Mouse (Mus musculus) cerebellum, adult 11-12 months (tissue): ENCODE data around the gene Taok3.
"Not testable (repeated sequence)": the region's sequence is repeated elsewhere in the genome, so short reads cannot be mapped to it uniquely, and the experiment has no call there.

Experiments used
- DNase-seq: peaks from one replicate; pipeline ENCODE4 v3.0.0; 2022

Taok3 gene

GRCm38 (mm10) chr5:117269395-117269794 lies 149.5 kb downstream of the Taok3 start:
- no peak for DNase-seq

DNA sequence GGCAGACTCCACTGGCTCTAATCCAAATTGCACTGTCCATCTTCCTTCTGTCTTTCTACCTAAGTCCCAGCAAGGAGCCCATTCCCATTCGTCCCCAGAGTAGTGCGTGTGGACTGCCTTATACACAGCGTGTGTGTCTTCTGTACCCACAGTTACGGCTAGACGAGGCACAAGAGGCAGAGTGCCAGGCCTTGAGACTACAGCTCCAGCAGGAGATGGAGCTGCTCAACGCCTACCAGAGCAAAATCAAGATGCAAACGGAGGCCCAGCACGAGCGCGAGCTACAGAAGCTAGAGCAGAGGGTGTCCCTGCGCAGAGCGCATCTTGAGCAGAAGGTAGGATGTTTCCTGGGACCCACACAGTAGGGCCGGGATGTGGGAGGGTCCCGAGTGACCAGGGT lies 152.0 kb downstream of the Taok3 start:
- no peak for DNase-seq

- DNase-seq = no peak
Observed at GRCm38 (mm10) chr5:117274817-117275216, 154.9 kb downstream of the Taok3 start.

GRCm38 (mm10) chr5:117277784-117278183 lies 157.9 kb downstream of the Taok3 start:
- DNase-seq = no peak

DNA sequence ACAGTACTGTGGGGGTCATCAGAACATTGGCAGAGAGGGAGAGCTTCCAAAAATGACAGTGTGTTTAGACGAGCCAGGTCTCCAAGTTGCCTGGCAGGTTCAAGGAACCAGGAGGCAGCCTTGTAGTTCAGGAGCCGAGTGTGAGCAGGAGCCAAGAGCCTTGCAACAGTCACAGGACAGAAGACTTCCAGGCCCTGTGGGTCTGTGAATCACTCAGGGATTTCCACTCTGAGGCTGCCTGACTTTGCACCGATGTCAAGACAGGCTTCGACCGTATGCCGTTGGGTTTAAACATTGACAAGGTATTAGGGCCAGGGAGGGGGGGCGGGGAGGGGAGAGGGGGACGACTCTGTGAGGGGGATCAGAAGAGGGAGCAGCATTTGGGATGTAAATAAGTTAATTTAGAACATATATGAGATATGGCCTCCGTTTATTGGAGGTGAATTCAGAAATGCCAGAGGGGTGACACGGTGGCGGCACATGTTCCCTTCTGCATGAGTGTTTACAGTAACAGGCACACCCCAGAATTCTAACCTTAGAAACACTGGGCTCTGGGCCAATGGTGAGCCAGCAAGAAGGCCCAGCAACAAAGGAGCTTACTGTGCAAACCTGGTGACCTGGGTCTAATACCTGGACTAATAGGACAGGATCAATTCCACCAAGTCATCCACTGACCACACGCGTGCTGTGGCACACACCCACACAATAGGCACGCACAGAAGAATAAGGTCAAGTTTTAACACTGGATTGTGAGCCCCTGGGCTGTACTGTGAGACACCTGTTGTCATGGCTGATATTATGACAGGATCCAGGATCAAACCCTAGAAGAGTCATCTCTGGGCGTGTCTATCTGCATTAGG lies 159.1 kb downstream of the Taok3 start:
- no peak for DNase-seq

DNA sequence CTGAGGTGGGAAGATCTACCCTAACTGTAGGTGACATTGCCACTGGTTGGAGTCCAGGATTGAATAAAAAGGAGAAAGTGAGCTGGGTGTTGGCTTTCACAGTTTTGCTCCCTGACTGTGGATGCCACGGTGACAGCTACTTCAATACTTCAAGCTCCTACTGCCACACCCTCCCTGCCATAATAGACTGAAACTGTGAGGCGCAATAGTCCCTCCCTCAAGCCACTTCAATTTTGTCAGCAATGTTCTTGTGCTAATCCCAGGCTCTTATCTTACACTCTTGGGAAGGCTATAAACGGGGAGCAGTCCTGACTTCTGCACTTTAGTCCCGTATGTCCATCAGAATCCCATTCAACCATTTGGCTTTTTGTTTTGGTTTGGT lies 159.7 kb downstream of the Taok3 start:
- DNase-seq = no peak

DNA sequence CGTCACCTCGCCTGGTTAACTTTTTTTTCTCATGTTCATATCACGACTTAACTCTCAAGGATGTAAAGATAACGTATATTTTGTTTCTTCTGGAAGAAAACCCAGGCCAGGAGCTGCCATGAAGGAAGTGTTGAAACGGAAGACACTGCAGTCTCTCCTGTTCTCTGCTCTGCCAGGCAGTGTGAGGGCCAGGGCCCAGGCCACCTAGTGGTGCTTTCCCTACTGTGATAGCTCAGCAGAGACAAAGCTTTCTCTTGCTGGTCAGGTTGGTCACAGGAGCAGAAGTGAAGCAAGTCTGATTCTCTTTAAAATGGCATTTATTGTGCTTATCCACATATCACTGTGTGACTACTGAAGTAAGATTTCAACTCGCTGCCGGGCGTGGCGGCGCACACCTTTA lies 161.6 kb downstream of the Taok3 start:
- DNase-seq = no peak

- no peak for DNase-seq
Observed at GRCm38 (mm10) chr5:117282360-117282759, 162.4 kb downstream of the Taok3 start.

- no peak for DNase-seq
Observed at GRCm38 (mm10) chr5:117284029-117284428, 164.1 kb downstream of the Taok3 start.

DNA sequence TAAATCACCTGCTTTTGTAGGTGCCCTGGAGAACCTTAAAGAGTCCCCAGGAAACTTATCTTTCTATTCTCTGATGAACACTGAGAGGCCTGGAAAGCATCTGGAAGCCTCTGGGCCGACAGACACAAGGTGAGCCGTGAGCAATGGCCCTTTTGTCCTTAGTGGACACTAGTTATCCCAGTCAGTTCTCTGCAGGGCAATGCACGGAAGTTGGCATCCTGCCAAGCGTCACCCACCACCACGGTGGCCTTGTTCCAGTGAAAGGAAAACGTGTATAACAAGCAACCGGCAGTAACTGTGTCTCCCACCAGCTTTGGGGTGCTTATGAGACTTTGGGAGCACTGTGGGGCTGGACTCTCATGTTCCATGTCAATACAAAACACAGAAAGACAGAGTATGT lies 164.8 kb downstream of the Taok3 start:
- no peak for DNase-seq

DNA sequence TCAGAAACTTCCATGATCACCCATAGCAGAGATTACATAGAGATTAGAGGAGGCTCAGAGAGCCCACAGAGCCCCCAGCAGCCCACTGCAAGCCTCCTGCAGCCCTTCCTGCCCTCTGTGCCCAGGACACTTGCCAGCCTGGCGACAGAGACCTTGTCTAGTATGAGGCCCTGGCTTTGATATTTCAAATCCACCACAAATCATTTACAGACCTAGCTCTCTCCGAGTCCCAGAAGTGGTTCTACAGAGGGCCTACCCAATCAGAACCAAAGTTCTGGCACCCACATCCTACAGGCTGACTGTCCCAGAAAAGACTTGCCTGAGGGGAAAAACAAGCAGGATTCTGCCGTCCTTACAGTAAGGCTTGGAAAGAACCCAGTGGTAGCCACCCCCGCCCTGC lies 165.3 kb downstream of the Taok3 start:
- no peak for DNase-seq

DNA sequence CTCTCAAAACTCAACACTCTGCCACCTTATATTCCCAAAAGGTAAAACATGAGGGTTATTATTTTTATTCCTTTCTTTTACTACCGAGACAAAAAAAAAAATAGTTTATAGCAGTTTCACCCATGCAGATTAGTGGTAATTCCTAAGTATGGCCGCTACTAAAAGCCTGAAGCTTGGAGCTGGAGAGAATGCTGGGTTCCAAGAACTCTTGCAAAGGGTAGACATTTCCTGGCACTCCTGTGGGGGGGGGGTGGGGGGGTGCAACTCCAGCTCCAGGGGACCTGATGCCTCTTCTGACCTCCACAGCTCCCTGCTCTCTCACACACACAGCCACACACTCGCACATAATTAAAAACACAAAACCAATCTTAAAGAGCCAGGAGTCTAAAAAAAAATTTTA lies 166.4 kb downstream of the Taok3 start:
- no peak for DNase-seq

DNA sequence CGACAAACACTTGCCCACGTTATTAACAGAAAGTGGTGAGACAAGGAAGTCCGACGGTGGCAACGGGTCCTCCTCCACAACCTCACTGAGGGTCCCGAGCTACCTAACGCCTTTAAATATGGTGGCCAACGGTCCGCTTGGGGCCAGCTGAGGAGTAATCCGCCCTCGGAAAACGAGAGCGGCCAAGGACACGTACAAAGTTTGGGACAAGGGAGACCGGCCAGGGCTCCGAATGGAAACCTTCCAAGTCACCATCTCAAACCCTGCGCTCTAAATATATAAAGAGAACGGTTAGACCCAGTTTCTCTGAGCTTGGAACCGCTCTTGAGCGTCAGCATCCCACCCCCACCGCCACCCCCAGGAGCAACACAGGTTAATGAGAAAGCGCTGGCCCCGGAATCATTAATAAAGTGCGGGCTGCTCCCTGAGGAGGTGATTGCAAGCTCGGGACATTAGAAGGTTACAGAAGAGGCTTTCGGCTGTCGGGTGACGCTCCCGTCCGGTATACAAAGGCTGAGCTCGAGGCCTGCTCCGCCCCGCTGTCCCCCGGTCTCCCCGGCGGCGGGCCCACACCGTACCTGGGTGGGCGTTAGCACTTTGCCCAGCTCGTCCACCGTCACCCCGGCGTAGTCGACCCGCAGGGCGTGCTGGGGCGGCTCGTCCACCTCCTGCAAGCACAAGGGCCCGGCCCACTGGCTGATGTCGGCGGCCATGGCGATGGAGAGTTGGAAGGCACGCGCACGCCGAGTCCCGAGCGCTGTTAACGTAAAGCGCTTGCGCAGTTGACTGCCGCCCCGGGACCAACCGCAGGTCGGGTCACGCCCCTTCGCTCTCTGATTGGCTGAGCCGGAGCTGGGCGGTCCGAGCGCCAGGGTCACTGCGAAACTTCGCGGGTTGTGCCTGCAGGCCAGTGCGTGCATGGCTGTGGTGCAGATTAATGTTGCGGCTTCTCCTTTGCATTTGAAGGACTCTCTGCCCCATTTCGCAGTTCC lies 167.2 kb downstream of the Taok3 start, which contains the start of gene Pebp1:
Gene Pebp1, minus strand, starts transcription at position 795 of the 992 bp plus-strand sequence.
- DNase-seq = peak; percentile 94

GRCm38 (mm10) chr5:117289646-117290045 lies 169.7 kb downstream of the Taok3 start:
- DNase-seq = no peak

DNA sequence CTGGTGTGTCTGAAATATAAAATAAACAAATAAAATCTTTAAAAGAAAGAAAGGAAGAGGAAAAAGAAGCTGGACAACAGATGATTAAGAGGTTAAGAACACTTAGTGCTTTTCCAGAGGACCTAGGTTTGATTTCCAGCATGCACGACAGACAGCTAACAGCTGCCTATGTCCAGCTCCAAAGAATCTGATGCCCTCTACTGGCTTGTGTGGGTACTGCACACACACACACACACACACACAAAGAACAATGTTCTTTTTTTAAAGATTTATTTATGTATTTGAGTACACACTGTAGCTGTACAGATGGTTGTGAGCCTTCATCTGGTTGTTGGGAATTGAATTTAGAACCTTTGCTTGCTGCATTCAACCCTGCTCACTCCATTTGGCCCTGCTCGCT lies 170.2 kb downstream of the Taok3 start:
- DNase-seq = no peak

- no peak for DNase-seq
Observed at GRCm38 (mm10) chr5:117291312-117291711, 171.4 kb downstream of the Taok3 start.

DNA sequence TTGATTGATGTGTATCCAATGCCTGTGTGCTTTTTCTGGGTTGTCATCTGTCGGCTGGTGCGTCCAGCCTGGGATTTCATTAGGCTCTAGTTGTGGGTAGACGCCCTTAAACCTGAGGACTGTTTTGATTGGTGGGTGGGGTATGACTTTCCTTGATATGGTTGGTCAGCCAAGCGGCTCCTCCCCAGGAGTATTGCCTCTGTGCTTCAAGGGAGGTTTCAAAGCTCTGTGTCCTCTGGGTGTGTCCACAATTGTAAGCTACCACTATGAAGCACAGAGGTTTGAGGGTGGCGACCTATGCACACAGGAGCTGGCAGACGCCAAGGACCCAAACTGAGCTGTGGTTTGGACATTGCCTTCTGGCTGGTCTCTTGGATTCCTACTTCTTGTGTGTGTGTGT lies 172.6 kb downstream of the Taok3 start:
- DNase-seq = no peak

DNA sequence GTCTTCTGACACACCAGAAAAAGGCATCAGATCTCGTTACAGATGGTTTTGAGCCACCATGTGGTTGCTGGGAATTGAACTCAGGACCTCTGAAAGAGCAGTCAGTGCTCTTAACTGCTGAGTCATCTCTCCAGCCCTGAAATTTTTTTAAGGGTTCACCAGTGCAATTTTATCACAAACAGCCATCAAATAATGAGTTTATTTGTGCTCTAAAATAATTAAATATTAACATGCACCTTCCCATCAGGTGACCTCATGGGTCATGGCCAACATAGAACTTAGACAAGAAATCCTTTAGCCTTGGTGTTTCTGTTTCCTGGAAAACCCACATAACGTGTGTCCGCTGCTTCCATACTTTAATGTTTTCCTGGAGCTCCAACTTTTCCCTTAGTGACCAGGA lies 173.8 kb downstream of the Taok3 start:
- not testable (repeated sequence) for DNase-seq

- no peak for DNase-seq
Observed at GRCm38 (mm10) chr5:117295011-117295410, 175.1 kb downstream of the Taok3 start.

DNA sequence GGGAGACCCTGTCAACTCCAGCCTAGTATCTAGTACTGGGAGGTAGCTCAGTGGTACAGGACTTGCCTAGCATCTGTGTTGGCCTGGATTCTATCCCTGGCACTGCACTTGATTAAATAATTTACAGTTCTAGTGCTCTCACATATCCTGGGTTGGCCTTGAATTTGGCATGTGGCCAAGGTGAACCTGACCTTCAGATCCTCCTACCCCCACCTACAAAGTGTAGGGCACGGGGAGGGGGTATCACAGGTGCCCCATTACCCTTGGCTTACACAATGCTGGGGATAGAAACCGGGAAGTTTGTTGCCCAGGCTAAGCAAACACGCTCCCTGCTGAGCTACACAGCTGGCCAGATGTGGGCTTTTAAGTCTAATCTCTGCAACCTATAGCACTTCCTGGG lies 183.0 kb downstream of the Taok3 start:
- no peak for DNase-seq

DNA sequence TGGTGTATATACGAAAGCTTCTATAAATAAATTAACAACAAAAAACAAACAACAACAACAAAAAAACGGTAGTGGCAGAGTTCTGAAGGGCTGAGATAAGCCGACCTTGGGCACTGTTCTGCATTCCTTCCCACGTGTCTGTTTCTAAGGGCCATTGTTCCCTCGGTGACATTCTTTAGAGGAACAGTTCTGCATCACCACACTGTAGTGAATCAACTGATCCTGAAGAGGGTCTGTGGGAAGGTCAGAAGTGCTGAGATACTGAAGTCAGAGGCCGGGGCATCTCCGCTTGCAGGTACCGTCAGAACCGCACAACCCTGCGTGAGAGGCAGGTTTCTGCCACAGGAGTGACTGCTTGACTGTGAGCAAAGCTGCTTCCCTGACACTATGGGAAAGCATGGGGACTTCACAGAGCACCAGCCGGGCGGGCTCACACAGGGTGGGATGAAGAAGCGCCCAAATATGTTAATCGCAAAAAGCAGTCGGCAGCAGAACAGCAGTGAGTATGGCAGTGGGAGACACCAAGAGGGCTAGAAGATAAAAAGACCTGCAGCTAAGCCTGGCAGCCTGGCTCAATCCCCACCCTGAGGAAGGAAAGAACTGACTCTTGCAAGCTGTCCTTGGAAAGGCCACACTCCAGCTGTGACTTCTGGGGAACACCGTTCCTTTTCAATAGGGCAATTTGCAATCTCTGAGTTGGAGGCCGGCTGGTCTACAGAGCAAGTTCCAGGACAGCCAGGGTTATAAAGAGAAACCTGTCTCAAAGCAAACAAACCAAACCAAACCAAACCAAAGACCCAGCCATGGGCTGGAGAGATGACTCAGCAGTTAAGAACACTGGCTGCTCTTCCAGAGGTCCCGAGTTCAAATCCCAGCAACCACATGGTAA lies 184.0 kb downstream of the Taok3 start:
- DNase-seq = no peak

DNA sequence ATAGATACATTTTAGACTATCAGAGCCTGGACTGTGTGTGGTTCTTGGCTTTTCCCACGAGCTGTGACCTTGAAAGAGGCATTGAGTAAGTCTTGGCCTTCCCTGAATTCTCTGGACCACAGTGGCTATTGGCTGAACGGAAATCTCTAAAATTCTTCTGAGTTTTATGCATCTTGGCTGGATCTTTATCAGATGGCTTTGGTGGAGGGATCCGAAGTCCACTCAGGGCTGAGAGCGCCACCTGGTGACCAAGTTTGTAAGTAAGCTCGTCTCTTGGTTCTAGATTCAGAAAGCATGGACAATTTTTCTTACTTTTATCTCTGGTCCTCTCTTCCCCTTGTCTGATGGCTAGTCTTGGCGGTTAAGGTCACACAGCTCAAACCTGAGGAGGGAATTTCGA lies 185.0 kb downstream of the Taok3 start:
- DNase-seq = peak; percentile 58

- no peak for DNase-seq
Observed at GRCm38 (mm10) chr5:117305754-117306153, 185.8 kb downstream of the Taok3 start.
